Mouse (Mus musculus) G1E (cell line): ENCODE data around the gene Sipa1l3.

Experiments
- CTCF ChIP-seq: IDR thresholded peaks from 2 replicates; pipeline ENCODE4 v1.5.1; 2012; ENCODE audit warnings: low read depth, low read length, inconsistent platforms, mixed read lengths
- GATA1 ChIP-seq: IDR thresholded peaks from 2 replicates; pipeline ENCODE4 v1.6.1; 2012; ENCODE audit warnings: borderline replicate concordance, low read length, inconsistent platforms, mixed read lengths
- POLR2AphosphoS5 ChIP-seq: IDR thresholded peaks from 2 replicates; pipeline ENCODE4 v1.6.1; 2012; ENCODE audit warnings: low read depth, low read length, inconsistent platforms; ENCODE audit not compliant: insufficient replicate concordance

DNA sequence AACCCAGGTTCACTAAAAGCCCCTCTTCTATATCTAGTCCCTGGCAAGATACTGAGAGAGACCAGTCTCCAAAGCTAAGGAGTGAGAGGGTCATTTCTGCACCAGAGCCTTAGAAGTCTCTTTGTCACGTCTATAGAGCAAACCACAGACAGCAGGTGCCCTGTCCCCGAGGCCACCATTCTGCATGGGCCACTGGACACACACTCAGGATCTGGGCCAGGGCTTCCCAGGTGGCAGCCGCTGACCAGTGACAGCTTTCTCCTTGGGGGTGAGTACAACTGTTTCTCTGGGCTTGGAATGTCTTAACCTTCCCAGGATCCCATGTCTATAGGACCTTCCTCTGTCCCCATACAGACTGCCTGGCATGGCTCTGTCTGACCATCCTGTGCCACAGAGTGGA lies 55.6 kb downstream of the Sipa1l3 start:
- TF ChIP-seq CTCF (no peak), POLR2AphosphoS5 (no peak), GATA1 (no peak)
